Mouse (Mus musculus): Measurements from ENCODE around the gene Cyth3. TPM values are rescaled to one million over a fixed set of nuclear protein-coding genes. Genes with fewer than 3 reads are reported as not detected.

The Cyth3 gene
- polyA plus RNA-seq, 1 experiment from 2014 or later: 61.5 TPM

DNA sequence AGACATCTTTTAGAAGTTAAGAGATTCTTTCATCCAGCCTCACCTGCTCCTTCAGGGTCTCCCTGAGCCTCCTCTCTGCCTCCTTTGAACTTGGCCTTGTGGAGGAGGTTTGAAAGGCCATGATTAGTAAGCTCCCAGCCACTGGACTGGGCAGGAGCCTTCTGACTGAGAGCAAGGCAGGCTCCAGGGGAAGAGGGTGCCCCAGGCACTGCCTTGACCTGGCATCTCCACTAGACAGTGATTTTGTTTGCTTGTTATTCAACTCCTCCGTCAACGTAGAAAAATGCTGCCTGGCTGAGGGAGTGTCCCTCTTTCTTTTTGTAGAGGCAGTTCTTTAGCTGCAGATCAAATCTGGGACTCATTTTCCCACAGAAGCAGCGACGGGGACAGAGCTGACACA lies 9.0 kb upstream of the Cyth3 start:
- no peaks in the 10 kb centered on the region for H3K27me3 ChIP-seq (ENCODE audit: control insufficient read depth, insufficient read depth, low read depth, low read length)
- H3K4me3 ChIP-seq (ENCODE audit: low read length): no peak overlapping the region
- H3K9ac ChIP-seq (ENCODE audit: low read length): no peak overlapping the region
- H3K36me3 ChIP-seq (ENCODE audit: control insufficient read depth, insufficient read depth, low read length): no peaks in the 10 kb centered on the region
- ATAC-seq (ENCODE audit: low read depth): no peak
- no peak overlapping the region for H3K4me2 ChIP-seq (ENCODE audit: low read depth, low read length)
- H3K27ac ChIP-seq (ENCODE audit: low read length): no peak overlapping the region
- 63% methylated on average over 4 of the region's 4 CpGs for WGBS
- H3K4me1 ChIP-seq (replicated peaks; ENCODE audit: control insufficient read depth, insufficient read depth, low read length): no peaks in the 10 kb centered on the region
- no peaks in the 10 kb centered on the region for H3K9me3 ChIP-seq (ENCODE audit: control insufficient read depth, low read length)

- no peak overlapping the region for H3K27ac ChIP-seq (ENCODE audit: low read length)
- no peaks in the 10 kb centered on the region for H3K9me3 ChIP-seq (ENCODE audit: control insufficient read depth, low read length)
- H3K4me3 ChIP-seq (ENCODE audit: low read length): no peak overlapping the region
- no peak for ATAC-seq (ENCODE audit: low read depth)
- H3K36me3 ChIP-seq (ENCODE audit: control insufficient read depth, insufficient read depth, low read length): no peaks in the 10 kb centered on the region
- H3K4me1 ChIP-seq (replicated peaks; ENCODE audit: control insufficient read depth, insufficient read depth, low read length): no peaks in the 10 kb centered on the region; the same call in 1 of the 2 replicates
- no peak overlapping the region for H3K9ac ChIP-seq (ENCODE audit: low read length)
- 50% methylated on average over 5 of the region's 5 CpGs for WGBS
- H3K27me3 ChIP-seq (ENCODE audit: control insufficient read depth, insufficient read depth, low read depth, low read length): no peaks in the 10 kb centered on the region
- no peak overlapping the region for H3K4me2 ChIP-seq (ENCODE audit: low read depth, low read length)
Measured at GRCm38 (mm10) chr5:143614519-143614918, 7.7 kb upstream of the Cyth3 start.

- ATAC-seq (ENCODE audit: low read depth): no peak
- Histone ChIP-seq H3K4me2 (ENCODE audit: low read depth, low read length) (no peak overlapping the region), H3K4me3 (ENCODE audit: low read length) (no peak overlapping the region), H3K36me3 (ENCODE audit: control insufficient read depth, insufficient read depth, low read length) (no peaks in the 10 kb centered on the region), H3K9ac (ENCODE audit: low read length) (no peak overlapping the region), H3K4me1 (replicated peaks; ENCODE audit: control insufficient read depth, insufficient read depth, low read length) (no peaks in the 10 kb centered on the region; the same call in 1 of the 2 replicates), H3K27ac (ENCODE audit: low read length) (no peak overlapping the region), H3K9me3 (ENCODE audit: control insufficient read depth, low read length) (no peaks in the 10 kb centered on the region), H3K27me3 (ENCODE audit: control insufficient read depth, insufficient read depth, low read depth, low read length) (no peaks in the 10 kb centered on the region)
- WGBS: 88% methylated on average over 2 of the region's 2 CpGs
Measured at GRCm38 (mm10) chr5:143615353-143615752, 6.9 kb upstream of the Cyth3 start.

DNA sequence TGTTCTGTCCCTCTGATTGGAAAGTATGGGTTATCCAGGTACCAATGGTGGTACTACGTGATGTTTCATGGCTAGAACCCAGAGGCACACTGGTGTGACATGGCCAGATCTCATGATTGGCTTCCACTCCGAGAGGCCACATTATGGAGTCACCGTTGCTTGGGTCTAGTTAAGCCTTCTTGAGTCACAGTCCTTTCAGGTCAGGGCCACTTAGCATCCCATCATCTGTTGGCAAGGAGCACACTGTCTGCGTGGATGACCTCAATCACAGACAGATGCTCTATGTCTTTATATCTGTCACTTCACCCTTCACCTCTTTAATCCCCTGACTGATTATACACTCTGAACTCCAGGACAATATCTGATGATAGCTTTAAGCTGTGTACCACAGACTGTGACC lies 6.1 kb upstream of the Cyth3 start:
- Histone ChIP-seq H3K4me3 (ENCODE audit: low read length) (no peak overlapping the region), H3K9ac (ENCODE audit: low read length) (no peak overlapping the region), H3K27ac (ENCODE audit: low read length) (no peak overlapping the region), H3K4me1 (replicated peaks; ENCODE audit: control insufficient read depth, insufficient read depth, low read length) (peaks cover 4% of the 10 kb centered on the region), H3K27me3 (ENCODE audit: control insufficient read depth, insufficient read depth, low read depth, low read length) (no peaks in the 10 kb centered on the region), H3K36me3 (ENCODE audit: control insufficient read depth, insufficient read depth, low read length) (no peaks in the 10 kb centered on the region), H3K9me3 (ENCODE audit: control insufficient read depth, low read length) (no peaks in the 10 kb centered on the region), H3K4me2 (ENCODE audit: low read depth, low read length) (no peak overlapping the region)
- 73% methylated on average over 4 of the region's 4 CpGs for WGBS
- no peak for ATAC-seq (ENCODE audit: low read depth)

DNA sequence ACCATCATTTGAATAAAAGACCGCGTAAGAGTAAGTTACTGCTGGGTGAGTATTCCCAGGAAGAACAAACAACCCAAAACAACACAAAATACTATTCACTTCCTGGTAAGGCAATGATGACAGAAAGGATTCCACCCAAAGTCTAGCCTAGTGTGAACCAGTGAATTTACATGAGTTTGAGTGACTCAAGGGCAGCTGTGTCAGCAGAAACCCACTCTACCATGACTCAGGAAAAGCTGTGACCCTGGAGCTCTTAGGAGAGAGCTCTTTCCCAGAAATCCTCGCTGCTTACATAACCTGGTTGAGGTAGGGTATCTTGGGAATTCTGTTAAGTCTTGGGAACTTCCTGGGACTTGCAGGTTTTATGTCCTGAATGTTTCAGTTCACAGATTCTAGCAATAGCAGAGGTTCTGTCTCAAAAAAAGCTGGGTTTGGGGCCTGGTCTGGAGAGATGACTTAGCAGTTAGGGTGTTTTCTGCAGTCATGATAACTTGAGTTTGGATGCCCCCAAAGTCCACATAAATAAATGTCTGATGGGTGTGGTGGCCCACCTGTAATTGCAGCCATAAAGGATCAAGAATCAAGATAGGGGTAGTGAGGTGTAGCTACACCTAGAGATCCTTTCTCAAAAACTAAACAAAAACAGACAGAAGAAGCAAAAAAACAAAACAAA lies 5.5 kb upstream of the Cyth3 start:
- Histone ChIP-seq H3K36me3 (ENCODE audit: control insufficient read depth, insufficient read depth, low read length) (no peaks in the 10 kb centered on the region), H3K27me3 (ENCODE audit: control insufficient read depth, insufficient read depth, low read depth, low read length) (no peaks in the 10 kb centered on the region), H3K27ac (ENCODE audit: low read length) (no peak overlapping the region), H3K9ac (ENCODE audit: low read length) (no peak overlapping the region), H3K4me3 (ENCODE audit: low read length) (no peak overlapping the region), H3K4me1 (replicated peaks; ENCODE audit: control insufficient read depth, insufficient read depth, low read length) (peaks cover 4% of the 10 kb centered on the region), H3K9me3 (ENCODE audit: control insufficient read depth, low read length) (no peaks in the 10 kb centered on the region), H3K4me2 (ENCODE audit: low read depth, low read length) (no peak overlapping the region)
- ATAC-seq (ENCODE audit: low read depth): no peak
- WGBS: 92% methylated on average over 3 of the region's 3 CpGs

DNA sequence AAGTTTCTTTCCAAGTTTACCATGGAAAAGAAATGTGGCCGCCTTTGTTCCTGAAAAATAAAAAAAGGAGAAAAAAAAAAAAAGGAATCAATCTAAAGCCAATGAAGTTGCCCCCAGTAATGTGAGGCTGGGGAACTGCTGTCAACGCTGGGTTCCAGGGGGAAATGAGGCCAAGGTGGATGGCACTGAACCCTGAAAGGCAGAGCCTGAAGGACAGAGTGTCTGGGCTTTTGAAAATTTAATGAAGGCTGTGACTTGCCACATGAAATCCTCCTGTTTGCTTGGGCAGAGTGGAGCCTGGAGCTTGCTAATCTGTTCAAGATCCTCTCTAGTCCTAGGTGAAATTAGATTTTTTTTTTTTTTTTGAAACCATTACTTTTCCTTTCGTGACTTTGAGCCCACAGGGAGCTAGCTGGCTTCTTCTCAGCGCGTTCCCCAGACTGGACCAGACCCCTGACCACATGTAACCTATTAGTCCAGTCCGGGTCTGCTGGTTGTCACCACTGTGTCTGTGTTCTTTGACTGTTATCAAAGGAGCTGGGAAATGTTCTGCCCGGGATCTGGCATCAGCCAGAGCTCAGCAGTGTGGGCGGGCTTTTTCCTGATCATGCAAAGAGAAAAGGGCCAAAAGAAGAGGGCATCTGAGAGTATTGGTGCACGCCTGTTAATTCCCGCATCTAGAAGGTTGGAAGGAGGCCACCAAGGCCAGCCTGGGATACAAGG lies 4.6 kb upstream of the Cyth3 start:
- no peak overlapping the region for H3K4me2 ChIP-seq (ENCODE audit: low read depth, low read length)
- no peak overlapping the region for H3K27ac ChIP-seq (ENCODE audit: low read length)
- 58% methylated on average over 10 of the region's 10 CpGs for WGBS
- H3K9me3 ChIP-seq (ENCODE audit: control insufficient read depth, low read length): no peaks in the 10 kb centered on the region
- H3K36me3 ChIP-seq (ENCODE audit: control insufficient read depth, insufficient read depth, low read length): no peaks in the 10 kb centered on the region
- H3K9ac ChIP-seq (ENCODE audit: low read length): no peak overlapping the region
- no peak for ATAC-seq (ENCODE audit: low read depth)
- H3K4me1 ChIP-seq (replicated peaks; ENCODE audit: control insufficient read depth, insufficient read depth, low read length): peaks cover 8% of the 10 kb centered on the region
- H3K27me3 ChIP-seq (ENCODE audit: control insufficient read depth, insufficient read depth, low read depth, low read length): no peaks in the 10 kb centered on the region
- no peak overlapping the region for H3K4me3 ChIP-seq (ENCODE audit: low read length)

DNA sequence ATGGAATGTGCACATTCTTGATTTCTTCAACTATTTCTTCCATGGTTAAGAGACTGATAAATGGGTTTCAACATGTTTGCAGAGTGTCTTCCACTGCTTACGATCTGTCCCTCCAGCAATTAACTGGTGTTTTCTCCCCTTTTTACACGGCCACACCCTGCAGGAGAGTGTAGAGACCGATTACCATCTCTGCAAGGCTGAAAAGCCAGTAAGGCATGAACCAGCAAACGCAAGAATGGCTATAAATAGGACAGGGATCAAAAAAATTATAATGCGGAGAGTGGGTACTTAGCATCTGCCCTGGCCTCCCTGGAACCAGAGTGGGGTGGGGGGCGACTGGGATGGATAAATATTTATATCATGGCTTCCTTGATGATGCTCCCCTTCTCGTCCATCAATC lies 3.7 kb upstream of the Cyth3 start:
- ATAC-seq (ENCODE audit: low read depth): no peak
- Histone ChIP-seq H3K4me3 (ENCODE audit: low read length) (no peak overlapping the region), H3K4me1 (replicated peaks; ENCODE audit: control insufficient read depth, insufficient read depth, low read length) (peaks cover 12% of the 10 kb centered on the region), H3K36me3 (ENCODE audit: control insufficient read depth, insufficient read depth, low read length) (no peaks in the 10 kb centered on the region), H3K9ac (ENCODE audit: low read length) (no peak overlapping the region), H3K27ac (ENCODE audit: low read length) (no peak overlapping the region), H3K27me3 (ENCODE audit: control insufficient read depth, insufficient read depth, low read depth, low read length) (no peaks in the 10 kb centered on the region), H3K9me3 (ENCODE audit: control insufficient read depth, low read length) (no peaks in the 10 kb centered on the region), H3K4me2 (ENCODE audit: low read depth, low read length) (no peak overlapping the region)
- 20% methylated on average over 7 of the region's 7 CpGs for WGBS

DNA sequence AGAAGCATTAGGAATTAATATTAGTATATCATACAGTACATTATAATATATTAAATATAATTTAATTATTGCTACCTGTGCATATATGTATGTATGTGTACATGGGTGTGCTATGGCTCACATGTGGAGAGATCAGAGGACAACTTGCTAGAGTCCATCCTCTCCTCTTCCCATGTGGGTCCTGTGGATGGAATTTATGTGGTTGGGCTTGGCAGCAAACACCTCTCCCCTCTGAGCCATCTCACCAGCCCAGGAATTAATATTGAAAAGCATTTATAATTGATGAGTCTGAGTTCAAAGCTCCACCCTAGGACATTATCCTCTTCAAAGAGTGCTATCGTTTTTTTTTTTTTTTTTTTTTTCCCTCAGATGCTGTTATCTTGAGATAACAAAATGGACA lies 2.1 kb upstream of the Cyth3 start:
- no peaks in the 10 kb centered on the region for H3K27me3 ChIP-seq (ENCODE audit: control insufficient read depth, insufficient read depth, low read depth, low read length)
- no peak overlapping the region for H3K4me2 ChIP-seq (ENCODE audit: low read depth, low read length)
- no peak overlapping the region for H3K4me3 ChIP-seq (ENCODE audit: low read length)
- WGBS: 15% methylated on average over 1 of the region's 1 CpGs
- H3K9ac ChIP-seq (ENCODE audit: low read length): no peak overlapping the region
- peaks cover 24% of the 10 kb centered on the region for H3K4me1 ChIP-seq (replicated peaks; ENCODE audit: control insufficient read depth, insufficient read depth, low read length)
- ATAC-seq (ENCODE audit: low read depth): no peak
- no peaks in the 10 kb centered on the region for H3K36me3 ChIP-seq (ENCODE audit: control insufficient read depth, insufficient read depth, low read length)
- no peak overlapping the region for H3K27ac ChIP-seq (ENCODE audit: low read length)
- no peaks in the 10 kb centered on the region for H3K9me3 ChIP-seq (ENCODE audit: control insufficient read depth, low read length)

DNA sequence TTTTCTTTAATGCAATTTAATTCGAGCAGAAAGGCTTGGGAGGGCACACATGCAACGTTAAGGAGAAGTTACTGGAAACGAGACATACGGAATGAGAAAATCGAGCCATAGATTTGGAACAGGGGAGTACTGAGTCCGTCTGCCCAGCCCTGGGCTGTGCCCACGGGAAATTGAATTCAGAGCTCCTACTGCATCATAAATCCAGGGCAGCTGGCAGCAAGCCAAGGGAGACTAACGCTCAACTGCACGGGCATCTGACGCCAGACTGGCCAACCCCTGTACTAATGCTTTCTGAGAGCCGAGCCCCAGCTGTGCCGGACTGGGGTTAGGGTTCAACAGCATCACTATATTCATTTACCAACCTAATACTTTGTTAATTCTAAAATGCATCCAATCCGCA lies 1.3 kb upstream of the Cyth3 start:
- no peaks in the 10 kb centered on the region for H3K27me3 ChIP-seq (ENCODE audit: control insufficient read depth, insufficient read depth, low read depth, low read length)
- no peak overlapping the region for H3K4me2 ChIP-seq (ENCODE audit: low read depth, low read length)
- 24% methylated on average over 13 of the region's 13 CpGs for WGBS
- no peaks in the 10 kb centered on the region for H3K36me3 ChIP-seq (ENCODE audit: control insufficient read depth, insufficient read depth, low read length)
- peaks cover 31% of the 10 kb centered on the region for H3K4me1 ChIP-seq (replicated peaks; ENCODE audit: control insufficient read depth, insufficient read depth, low read length)
- H3K4me3 ChIP-seq (ENCODE audit: low read length): no peak overlapping the region
- H3K9ac ChIP-seq (ENCODE audit: low read length): no peak overlapping the region
- H3K9me3 ChIP-seq (ENCODE audit: control insufficient read depth, low read length): no peaks in the 10 kb centered on the region
- H3K27ac ChIP-seq (ENCODE audit: low read length): no peak overlapping the region
- ATAC-seq (ENCODE audit: low read depth): no peak
